Mouse (Mus musculus): ENCODE results near the gene Hnrnpa0.
"Not testable (repeated sequence)": the region's sequence is repeated elsewhere in the genome, so short reads cannot be mapped to it uniquely, and the experiment has no call there.

Hnrnpa0 gene

GRCm38 (mm10) chr13:58128396-58128767 is at the start of gene Hnrnpa0:
Hnrnpa0 (minus strand) TSS chr13:58128556.
- peak; percentile 96 for DNase-seq (ENCODE audit: low read depth, low spot score)

DNA sequence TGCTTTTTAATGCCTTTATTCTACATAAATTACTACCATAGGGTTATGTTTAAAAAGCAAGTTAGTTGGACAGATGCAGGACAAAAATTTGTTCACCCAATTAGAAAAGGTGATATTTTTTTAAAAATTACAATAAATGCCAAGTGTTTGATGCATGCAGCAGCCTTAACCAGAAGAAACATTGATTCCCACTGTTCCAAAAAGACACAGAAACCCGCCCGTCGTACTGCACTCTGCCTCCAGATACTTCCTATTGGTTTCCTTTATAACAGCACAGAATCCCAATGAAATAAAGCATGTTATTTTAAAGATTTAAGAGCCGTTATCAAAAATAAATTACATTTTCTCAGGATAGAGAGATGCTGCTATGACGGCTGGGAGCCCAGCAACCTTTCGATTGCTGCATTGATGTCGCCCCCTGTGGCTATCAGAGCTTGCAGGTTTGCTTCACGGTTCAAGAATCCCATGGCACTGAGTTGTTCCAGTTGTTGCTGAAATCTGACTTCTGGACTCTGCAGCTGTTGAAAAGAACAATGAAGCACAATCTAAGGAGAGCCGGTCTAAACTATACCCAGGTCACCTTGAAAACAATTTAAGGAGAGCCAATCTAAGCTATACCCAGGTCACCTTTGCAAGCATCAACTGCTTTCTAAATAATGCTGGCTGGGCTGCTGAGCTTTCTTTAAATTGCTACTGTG is 49.3 kb upstream of the Hnrnpa0 start:
- DNase-seq (ENCODE audit: low read depth, low spot score) = no peak

- DNase-seq (ENCODE audit: low read depth, low spot score) = no peak
These were observed 47.7 kb upstream of the Hnrnpa0 start for GRCm38 (mm10) chr13:58176105-58176504.

GRCm38 (mm10) chr13:58168119-58168518 is 39.8 kb upstream of the Hnrnpa0 start:
- DNase-seq (ENCODE audit: low read depth, low spot score) = no peak

- DNase-seq (ENCODE audit: low read depth, low spot score) = no peak
These were observed 35.0 kb upstream of the Hnrnpa0 start for GRCm38 (mm10) chr13:58163343-58163742.

DNA sequence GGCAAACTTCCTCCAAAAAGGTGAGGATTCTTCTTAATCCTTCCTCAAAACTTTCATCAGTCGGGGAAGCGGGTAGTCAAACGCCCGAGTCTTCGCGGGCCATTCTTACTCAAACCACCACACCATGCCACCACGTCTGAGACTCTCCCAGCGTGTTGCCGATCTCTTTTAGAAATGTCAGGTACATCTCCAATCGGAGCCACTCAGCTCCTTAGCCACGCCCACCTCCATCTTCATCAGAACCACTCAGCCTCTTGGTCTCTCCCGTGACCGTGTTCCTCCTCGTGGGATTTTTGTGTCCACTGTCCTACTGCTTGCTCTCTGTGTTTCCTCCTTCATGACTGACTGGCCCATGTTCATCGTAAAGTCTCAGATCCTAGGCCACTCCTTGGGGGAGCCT is 32.4 kb upstream of the Hnrnpa0 start:
- DNase-seq (ENCODE audit: low read depth, low spot score) = no peak

- peak; percentile 94 for DNase-seq (ENCODE audit: low read depth, low spot score)
These were observed 29.9 kb upstream of the Hnrnpa0 start for GRCm38 (mm10) chr13:58158099-58158912.

DNA sequence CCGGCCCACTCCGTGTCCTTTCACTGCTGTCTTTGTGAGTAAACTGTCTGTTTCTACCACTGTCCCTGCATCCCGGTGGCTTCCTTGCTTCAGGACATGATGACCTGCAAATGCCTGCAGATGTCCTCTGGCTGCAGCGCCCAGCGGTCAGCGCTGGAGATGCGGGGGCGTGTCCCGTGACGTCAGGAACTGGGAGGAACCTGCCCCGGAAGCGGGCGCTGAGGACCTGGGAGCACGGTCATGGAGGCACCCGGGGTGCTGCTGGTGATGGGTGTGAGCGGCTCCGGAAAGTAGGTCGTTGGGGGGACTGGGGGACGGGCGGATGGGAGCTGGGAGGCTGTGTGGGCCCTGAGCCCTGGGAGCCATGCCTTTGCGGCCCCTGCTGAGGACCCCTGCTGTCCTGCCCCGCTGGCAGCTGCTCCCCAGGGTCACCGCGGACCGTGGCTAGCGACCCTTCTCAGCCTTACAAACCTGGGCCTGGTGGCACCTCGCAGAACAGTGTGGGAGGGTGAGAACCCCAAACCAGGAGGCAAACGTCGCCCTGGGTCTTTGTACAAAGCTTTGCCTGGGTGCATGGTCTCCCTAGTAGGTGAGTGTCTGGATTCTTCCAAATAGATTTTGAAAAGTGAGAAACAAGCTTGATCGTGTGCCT is 29.2 kb upstream of the Hnrnpa0 start, which contains the start of gene Idnk:
Gene Idnk (plus strand): TSS at position 203 of the 652 bp plus-strand sequence.
- peak; percentile 92 for DNase-seq (ENCODE audit: low read depth, low spot score)

- DNase-seq (ENCODE audit: low read depth, low spot score) = no peak
These were observed 28.7 kb upstream of the Hnrnpa0 start for GRCm38 (mm10) chr13:58157036-58157435.

GRCm38 (mm10) chr13:58156031-58156430 is 27.7 kb upstream of the Hnrnpa0 start:
- DNase-seq (ENCODE audit: low read depth, low spot score) = no peak

- no peak for DNase-seq (ENCODE audit: low read depth, low spot score)
These were observed 22.1 kb upstream of the Hnrnpa0 start for GRCm38 (mm10) chr13:58150442-58150841.

GRCm38 (mm10) chr13:58149629-58150028 is 21.3 kb upstream of the Hnrnpa0 start:
- no peak for DNase-seq (ENCODE audit: low read depth, low spot score)

- peak; percentile 37 for DNase-seq (ENCODE audit: low read depth, low spot score)
These were observed 20.7 kb upstream of the Hnrnpa0 start for GRCm38 (mm10) chr13:58149033-58149558.

DNA sequence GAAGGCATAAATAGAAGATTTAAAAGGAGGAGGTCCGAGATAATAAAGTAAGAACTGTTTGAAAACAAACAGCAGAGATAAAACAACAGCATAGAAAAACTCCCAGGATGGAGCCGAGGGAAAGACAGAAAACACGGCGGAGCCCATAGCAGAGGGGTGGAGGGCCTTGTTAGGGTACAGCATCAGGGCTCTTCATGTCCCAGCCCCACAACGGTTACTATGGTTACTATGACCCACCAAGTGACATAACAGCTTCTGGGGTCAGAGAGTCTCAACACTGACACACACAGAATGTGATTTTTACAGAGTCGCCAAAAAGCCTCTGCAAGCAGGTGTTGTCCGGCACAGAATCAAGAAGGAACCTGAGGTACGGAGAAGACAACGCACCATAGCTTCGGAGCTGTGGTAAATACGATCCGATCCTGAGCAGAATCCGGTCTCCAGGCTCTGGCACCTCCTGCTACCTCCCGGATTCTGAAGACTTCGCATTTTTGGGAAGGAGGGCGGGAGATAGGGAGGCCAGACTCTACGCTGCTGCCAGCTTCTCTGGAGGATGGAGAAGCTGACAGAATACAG is 20.0 kb upstream of the Hnrnpa0 start:
- DNase-seq (ENCODE audit: low read depth, low spot score) = peak; percentile 85

GRCm38 (mm10) chr13:58147760-58148159 is 19.4 kb upstream of the Hnrnpa0 start:
- no peak for DNase-seq (ENCODE audit: low read depth, low spot score)

GRCm38 (mm10) chr13:58146603-58147002 is 18.2 kb upstream of the Hnrnpa0 start:
- DNase-seq (ENCODE audit: low read depth, low spot score) = not testable (repeated sequence)

- no peak for DNase-seq (ENCODE audit: low read depth, low spot score)
These were observed 3.3 kb upstream of the Hnrnpa0 start for GRCm38 (mm10) chr13:58131692-58132091.

- no peak for DNase-seq (ENCODE audit: low read depth, low spot score)
These were observed 1.4 kb upstream of the Hnrnpa0 start for GRCm38 (mm10) chr13:58129687-58130246.

DNA sequence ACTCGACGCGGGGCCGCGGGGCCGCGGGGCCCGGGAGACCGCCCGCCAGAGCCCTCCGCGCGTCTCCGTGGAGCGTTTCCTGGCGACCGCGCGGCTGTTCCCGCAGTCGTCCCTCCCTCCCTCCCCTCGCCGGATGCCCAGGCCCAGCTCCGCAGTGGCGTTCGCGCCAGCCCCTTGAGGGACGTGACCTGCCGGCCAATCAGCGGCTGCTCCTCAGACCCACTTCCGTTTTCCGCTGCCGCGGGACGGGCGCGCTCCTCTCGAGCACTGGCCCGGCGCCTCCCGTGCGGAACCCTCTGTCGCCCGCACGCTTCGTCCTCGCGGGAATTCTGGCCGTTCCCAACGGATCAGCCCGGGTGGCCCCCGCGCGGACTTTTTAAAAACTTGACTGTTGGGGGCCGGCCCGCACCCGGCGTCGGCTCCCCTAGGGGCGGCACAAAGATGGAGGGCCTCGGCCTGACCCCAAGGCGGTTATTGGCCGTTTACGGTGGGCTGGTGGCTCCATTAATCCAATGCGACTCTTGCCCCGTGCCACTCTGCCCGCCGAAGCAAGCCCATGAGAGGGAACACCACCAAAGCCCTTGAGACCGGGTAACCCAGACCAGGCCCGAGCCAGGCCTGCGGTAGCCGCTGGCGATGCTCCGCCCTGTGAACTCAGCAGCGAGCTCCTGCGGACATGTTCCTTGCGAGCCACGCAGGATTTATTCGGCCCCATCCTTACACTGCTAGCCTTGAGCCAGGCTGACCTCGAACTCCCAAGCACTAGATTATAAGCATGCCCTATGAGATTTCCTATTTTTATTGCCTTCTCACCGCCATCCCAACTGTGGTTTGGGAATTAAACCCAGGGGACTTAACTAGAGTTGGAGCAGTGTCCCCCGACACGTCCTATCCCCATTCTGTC is 664 bp upstream of the Hnrnpa0 start:
- DNase-seq (ENCODE audit: low read depth, low spot score) = peak; percentile 96

GRCm38 (mm10) chr13:58127766-58128361 is 492 bp downstream of the Hnrnpa0 start:
- DNase-seq (ENCODE audit: low read depth, low spot score) = peak; percentile 57
